Mouse (Mus musculus) testis, adult 2 months (tissue): ENCODE measurements at regions not wholly inside any gene's neighbourhood (a gene's known extent, or its start where the extent isn't known, plus 50 kb on each side); places are given as distances from the start of the nearest gene placed in this dataset.

Source experiments
- CTCF ChIP-seq: fragments of 200-500 bp; IDR thresholded peaks from 2 replicates; pipeline ENCODE4 v1.5.1; 2012; ENCODE audit warnings: low read depth, mild to moderate bottlenecking, inconsistent platforms, low read length, moderate library complexity; ENCODE audit not compliant: control insufficient read depth, insufficient read depth, insufficient replicate concordance
- POLR2A ChIP-seq: fragments of 200-500 bp; IDR thresholded peaks from 2 replicates; pipeline ENCODE4 v1.6.1; 2012; ENCODE audit warnings: low read depth, mild to moderate bottlenecking, inconsistent platforms, low read length, moderate library complexity; ENCODE audit not compliant: control insufficient read depth

DNA sequence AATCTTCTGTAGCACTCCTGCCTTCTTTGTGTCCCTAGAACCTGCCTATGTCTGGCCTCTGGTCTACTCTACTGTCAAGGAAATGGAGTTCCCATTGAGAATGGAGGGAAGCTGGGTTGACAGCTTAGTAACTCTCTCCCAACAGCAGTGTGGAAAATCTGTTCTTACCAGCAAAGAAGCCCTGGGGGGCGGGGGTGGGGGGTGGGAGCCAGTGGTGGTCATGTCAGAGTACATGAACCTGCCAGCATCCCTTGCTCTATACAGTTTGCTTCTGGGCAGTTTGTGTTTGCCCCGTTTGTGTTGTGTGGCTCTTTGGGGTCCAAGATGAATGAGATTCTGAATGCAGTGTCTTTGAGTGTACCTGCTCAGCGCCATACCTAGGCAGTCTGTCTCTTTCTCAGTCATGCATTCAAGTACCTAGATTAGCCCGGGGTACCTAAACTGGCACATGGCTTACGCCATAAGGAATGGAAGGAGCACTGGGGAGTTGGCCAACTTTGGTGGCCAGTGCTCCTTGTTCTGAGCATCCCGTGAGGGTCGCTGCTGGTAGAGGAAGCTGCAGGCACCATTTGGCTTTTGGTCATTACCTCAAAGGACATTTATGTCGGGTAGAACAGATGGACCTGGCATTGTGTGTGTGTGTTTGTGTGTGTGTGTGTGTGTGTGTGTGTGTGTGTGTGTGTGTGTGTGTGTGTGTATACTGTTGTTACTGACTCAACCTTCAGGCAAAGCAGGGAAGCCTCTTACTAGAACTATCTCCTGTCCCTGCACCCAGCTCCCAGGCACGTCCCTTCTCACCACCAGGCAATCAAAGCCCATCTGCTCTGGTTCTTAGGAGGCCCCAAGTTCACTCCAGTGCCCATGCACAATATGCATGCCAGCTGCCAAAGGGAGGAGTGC is 227.6 kb upstream of the 1700012A03Rik start:
- no peak for TF ChIP-seq CTCF
- TF ChIP-seq POLR2A = no peak
